Mouse (Mus musculus) common myeloid progenitor, adult 5-6 weeks (primary cell): ENCODE data around the gene Sprr2h. TPM values are rescaled to one million over a fixed set of nuclear protein-coding genes. Genes with fewer than 3 reads are reported as not detected.

Experiments
- ATAC-seq: replicated peaks from 2 replicates; pipeline ENCODE4 v1.8.0; 2016; ENCODE audit warnings: low read depth, mild to moderate bottlenecking, moderate TSS enrichment, inconsistent platforms; ENCODE audit not compliant: poor library complexity, severe bottlenecking
- total RNA-seq: library from RNA; stranded (forward); fragments of 200-1000, 187-1606 nt; gene quantifications from 2 replicates; pipeline ENCODE4 v1.2.3, GENCODE M21; 2017

Sprr2h gene
- not detected in 2 replicates for total RNA-seq

GRCm38 (mm10) chr3:92385385-92385784 is at the start of gene Sprr2h:
Gene Sprr2h, plus strand, starts transcription at chr3:92385685.
- ATAC-seq = no peak

- ATAC-seq = no peak
These were observed 49.2 kb upstream of the Sprr2h start for GRCm38 (mm10) chr3:92336278-92336677.

- ATAC-seq = no peak
These were observed 46.6 kb upstream of the Sprr2h start, which contains the start of gene Sprr2d for GRCm38 (mm10) chr3:92338840-92339239. Gene Sprr2d, plus strand, starts transcription at chr3:92339140.

GRCm38 (mm10) chr3:92351843-92352242 is 33.6 kb upstream of the Sprr2h start, which contains the start of gene Sprr2e:
Gene Sprr2e, plus strand, starts transcription at chr3:92352143.
- ATAC-seq = no peak

- ATAC-seq = no peak
These were observed 23.9 kb upstream of the Sprr2h start for GRCm38 (mm10) chr3:92361619-92362018.

- ATAC-seq = no peak
These were observed 20.6 kb upstream of the Sprr2h start, which contains the start of gene Sprr2f for GRCm38 (mm10) chr3:92364887-92365286. Gene Sprr2f, plus strand, starts transcription at chr3:92365187.

- ATAC-seq = no peak
These were observed 11.9 kb upstream of the Sprr2h start for GRCm38 (mm10) chr3:92373613-92374012.

GRCm38 (mm10) chr3:92394301-92394700 is 8.8 kb downstream of the Sprr2h start:
- no peak for ATAC-seq

GRCm38 (mm10) chr3:92407691-92408090 is 22.2 kb downstream of the Sprr2h start, which contains the start of gene Sprr2i:
Gene Sprr2i, plus strand, starts transcription at chr3:92407991.
- no peak for ATAC-seq

GRCm38 (mm10) chr3:92417782-92418181 is 32.3 kb downstream of the Sprr2h start, which contains the start of gene Sprr2j-ps:
Gene Sprr2j-ps, plus strand, starts transcription at chr3:92418082.
- no peak for ATAC-seq

- ATAC-seq = no peak
These were observed 43.8 kb downstream of the Sprr2h start, which contains the start of gene Gm9774 for GRCm38 (mm10) chr3:92429323-92429722. Gene Gm9774, minus strand, starts transcription at chr3:92429423.

- no peak for ATAC-seq
These were observed 46.8 kb downstream of the Sprr2h start, which contains the start of gene Sprr2k for GRCm38 (mm10) chr3:92432282-92432681. Gene Sprr2k, plus strand, starts transcription at chr3:92432582.

Other genes with a start within 250 kb of the Sprr2h start
- not detected in 2 replicates for gene Lelp1, start 242.9 kb upstream of the Sprr2h start, total RNA-seq
- not detected in 2 replicates for gene Sprr2a1, start 169.9 kb upstream of the Sprr2h start, total RNA-seq
- gene Sprr2a2, start 169.8 kb upstream of the Sprr2h start, total RNA-seq = not detected in 2 replicates
- gene Sprr2a3, start 100.3 kb upstream of the Sprr2h start, total RNA-seq = not detected in 2 replicates
- not detected in 2 replicates for gene Sprr2b, start 69.1 kb upstream of the Sprr2h start, total RNA-seq
- not detected in 2 replicates for gene Sprr2d, start 46.5 kb upstream of the Sprr2h start, total RNA-seq
- not detected in 2 replicates for gene Sprr2e, start 33.5 kb upstream of the Sprr2h start, total RNA-seq
- not detected in 2 replicates for gene Sprr2f, start 20.5 kb upstream of the Sprr2h start, total RNA-seq
- not detected in 2 replicates for gene Sprr2i, start 22.3 kb downstream of the Sprr2h start, total RNA-seq
- gene Sprr2j-ps, start 32.4 kb downstream of the Sprr2h start, total RNA-seq = not detected in 2 replicates
- gene Gm9774, start 43.7 kb downstream of the Sprr2h start, total RNA-seq = 3.0 and 5.6 TPM in 2 replicates
- gene Sprr2k, start 46.9 kb downstream of the Sprr2h start, total RNA-seq = not detected in 2 replicates
- not detected in 2 replicates for gene Sprr1b, start 53.1 kb downstream of the Sprr2h start, total RNA-seq
- not detected in 2 replicates for gene Sprr3, start 73.0 kb downstream of the Sprr2h start, total RNA-seq
- gene Sprr1a, start 100.2 kb downstream of the Sprr2h start, total RNA-seq = not detected in 2 replicates
- gene Sprr4, start 114.8 kb downstream of the Sprr2h start, total RNA-seq = not detected in 2 replicates
- gene 2310046K23Rik, start 148.8 kb downstream of the Sprr2h start, total RNA-seq = not detected in 2 replicates
- gene Ivl, start 188.1 kb downstream of the Sprr2h start, total RNA-seq = not detected in 2 replicates
- not detected in 2 replicates for gene Smcp, start 203.3 kb downstream of the Sprr2h start, total RNA-seq
- not detected in 2 replicates for gene 2210017I01Rik, start 221.8 kb downstream of the Sprr2h start, total RNA-seq
- gene Lce6a, start 236.0 kb downstream of the Sprr2h start, total RNA-seq = not detected in 2 replicates